Mouse (Mus musculus) hindbrain, embryonic 11.5 days (tissue): Measurements from ENCODE around the gene Gm16181. TPM values are rescaled to one million over a fixed set of nuclear protein-coding genes. Genes with fewer than 3 reads are reported as not detected.

Source experiments
- ATAC-seq: fragments of 200-750 bp; cut with Nextera tagmentation; 2 replicates; pipeline ENCODE4 v1.8.0; 2017; ENCODE audit warnings: mild to moderate bottlenecking, moderate TSS enrichment, moderate library complexity; ENCODE audit not compliant: low FRiP score
- DNase-seq: peaks from one replicate; pipeline ENCODE4 v3.0.0-alpha.2; 2015; ENCODE audit warnings: low spot score
- H3K27ac ChIP-seq: fragments of 300-500 bp; sonication (generic); 2 replicates; pipeline ENCODE4 v1.5.1; 2014; ENCODE audit warnings: mild to moderate bottlenecking, low read depth, low read length
- H3K27me3 ChIP-seq: fragments of 300-500 bp; sonication (generic); 2 replicates; pipeline ENCODE4 v1.6.1; 2014; ENCODE audit warnings: mild to moderate bottlenecking, low read length, moderate library complexity, mixed read lengths; ENCODE audit not compliant: control insufficient read depth, insufficient read depth
- H3K36me3 ChIP-seq: fragments of 300-500 bp; sonication (generic); 2 replicates; pipeline ENCODE4 v1.6.1; 2014; ENCODE audit warnings: mild to moderate bottlenecking, low read length, moderate library complexity, mixed read lengths; ENCODE audit not compliant: control insufficient read depth, insufficient read depth
- H3K4me1 ChIP-seq: fragments of 300-500 bp; sonication (generic); replicated peaks from 2 replicates; pipeline ENCODE4 v1.6.1; 2014; ENCODE audit warnings: low read length, mixed read lengths; ENCODE audit not compliant: control insufficient read depth, insufficient read depth
- H3K4me2 ChIP-seq: fragments of 300-500 bp; sonication (generic); replicated peaks from 2 replicates; pipeline ENCODE4 v1.6.1; 2014; ENCODE audit warnings: mild to moderate bottlenecking, low read depth, low read length
- H3K4me3 ChIP-seq: fragments of 300-500 bp; sonication (generic); 2 replicates; pipeline ENCODE4 v1.5.1; 2014; ENCODE audit warnings: low read depth, low read length
- H3K9ac ChIP-seq: fragments of 300-500 bp; sonication (generic); 2 replicates; pipeline ENCODE4 v1.6.1; 2014; ENCODE audit warnings: low read depth, low read length
- H3K9me3 ChIP-seq: fragments of 300-500 bp; sonication (generic); 2 replicates; pipeline ENCODE4 v1.6.1; 2016; ENCODE audit warnings: low read length; ENCODE audit not compliant: control insufficient read depth
- WGBS: fragments of 180-500 bp; shearing (Covaris S2); extraction: QIAGEN DNeasy Blood & Tissue Kit; methylation state at CpG from one replicate; pipeline ENCODE4 v1.1.7; 2014; 5-methylcytosine and 5-hydroxymethylcytosine counted together
- polyA plus RNA-seq: library from polyadenylated mRNA; unstranded; fragments of >200 nt; fragmentation: Nextera tagmentation; extraction: Ambion mirVana; gene quantifications from 2 replicates; pipeline ENCODE4 v1.2.1, GENCODE M21; 2014

The Gm16181 gene
- 0.36 and 0.43 TPM in 2 replicates for polyA plus RNA-seq

DNA sequence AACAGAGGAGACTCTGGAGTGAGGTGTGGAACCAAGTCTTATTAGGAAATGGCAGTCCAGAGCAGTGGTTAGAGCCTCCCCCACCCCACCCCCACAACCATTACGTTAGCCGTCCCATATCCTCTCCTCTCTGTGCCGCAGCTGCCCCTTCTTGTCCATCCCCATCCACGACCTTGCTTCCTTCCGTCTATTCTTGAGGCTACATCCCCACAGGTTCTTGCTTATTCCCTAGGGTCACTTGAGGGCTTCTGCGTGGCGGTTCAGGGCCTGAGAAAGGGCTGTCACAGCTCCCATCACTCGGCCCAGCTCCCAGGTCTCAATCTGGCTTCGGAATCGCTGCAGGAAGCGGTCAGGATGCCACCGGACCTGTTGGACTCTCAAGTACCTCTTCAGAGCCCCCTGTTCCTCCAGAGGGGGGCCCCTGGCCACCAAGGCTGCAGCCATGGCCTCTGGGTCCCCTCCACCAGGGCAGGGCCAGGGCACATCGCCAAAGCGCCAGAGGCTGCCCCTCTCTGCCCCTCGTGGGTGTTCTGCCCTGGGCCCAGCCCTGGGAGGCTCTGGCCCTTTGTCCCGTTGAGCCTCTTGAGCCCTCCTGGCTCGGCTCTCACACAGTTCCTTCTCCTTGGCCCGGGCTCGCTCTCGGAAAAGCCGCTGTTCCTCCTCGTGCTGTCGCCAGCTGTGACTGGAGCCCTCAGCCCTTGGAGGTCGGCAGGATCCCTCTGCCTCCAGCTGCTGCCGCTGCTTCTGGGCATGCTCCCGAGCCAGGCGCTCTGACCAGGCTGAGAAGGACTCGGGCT lies at the start of gene Gm16181:
TSS of gene Gm16181 (plus strand) at position 679 of the 797 bp plus-strand sequence.
- Histone ChIP-seq H3K27ac (no peak within 1 kb of the TSS), H3K4me3 (no peak within 1 kb of the TSS), H3K4me1 (no peaks in the 10 kb centered on the region), H3K27me3 (no peaks in the 10 kb centered on the region), H3K9me3 (no peaks in the 10 kb centered on the region), H3K36me3 (0 out of 2 replicates have a peak, but pooled peaks cover 5% of the 10 kb centered on the region), H3K9ac (no peak within 1 kb of the TSS), H3K4me2 (no peak within 1 kb of the TSS)
- ATAC-seq: no peak
- no peak for DNase-seq
- WGBS: 73% methylated on average over 26 of the region's 28 CpGs

DNA sequence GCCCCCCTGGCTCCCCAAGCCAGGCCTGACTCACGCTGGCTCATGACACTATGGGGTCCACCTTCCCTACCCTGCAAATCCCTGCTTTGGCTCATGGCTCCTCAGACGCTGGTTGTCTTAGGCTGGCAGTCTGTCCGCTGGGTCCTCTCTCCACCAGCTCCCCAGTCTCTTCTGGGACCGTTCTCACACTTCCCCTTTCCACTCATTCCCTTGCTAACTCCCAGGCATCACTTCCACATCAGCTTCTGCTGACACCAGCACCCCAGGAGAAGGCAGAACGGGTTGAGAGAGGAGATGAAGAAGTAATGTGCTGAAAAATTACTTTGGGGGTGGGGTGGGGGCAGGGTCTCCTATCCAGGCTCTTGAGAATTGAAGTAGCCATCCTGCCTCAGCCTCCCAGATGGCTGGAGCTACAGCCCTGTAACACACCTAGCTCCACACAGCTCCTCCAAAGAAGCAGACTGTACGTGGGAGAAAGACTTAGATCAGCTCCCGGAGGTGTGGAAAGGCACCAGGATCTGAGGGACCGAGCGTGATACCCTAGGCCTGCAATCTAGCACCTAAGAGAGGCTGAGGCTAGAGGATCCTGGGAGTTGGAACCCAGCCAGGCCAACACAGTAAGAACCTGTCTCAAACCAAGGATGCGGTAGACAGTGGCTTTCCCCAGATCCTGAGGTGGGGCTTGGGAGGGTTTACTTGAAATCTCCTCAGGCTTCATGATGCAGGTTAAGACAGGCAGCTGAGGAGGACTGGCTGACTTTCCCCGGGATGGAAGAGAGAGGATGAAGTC lies 48.0 kb upstream of the Gm16181 start:
- 69% methylated on average over 11 of the region's 11 CpGs for WGBS
- DNase-seq: no peak
- no peak overlapping the region for H3K27ac ChIP-seq
- H3K9ac ChIP-seq: no peak overlapping the region
- no peak overlapping the region for H3K4me2 ChIP-seq
- ATAC-seq: no peak
- H3K9me3 ChIP-seq: no peaks in the 10 kb centered on the region
- no peaks in the 10 kb centered on the region for H3K27me3 ChIP-seq
- no peaks in the 10 kb centered on the region for H3K4me1 ChIP-seq
- no peaks in the 10 kb centered on the region for H3K36me3 ChIP-seq
- no peak overlapping the region for H3K4me3 ChIP-seq

DNA sequence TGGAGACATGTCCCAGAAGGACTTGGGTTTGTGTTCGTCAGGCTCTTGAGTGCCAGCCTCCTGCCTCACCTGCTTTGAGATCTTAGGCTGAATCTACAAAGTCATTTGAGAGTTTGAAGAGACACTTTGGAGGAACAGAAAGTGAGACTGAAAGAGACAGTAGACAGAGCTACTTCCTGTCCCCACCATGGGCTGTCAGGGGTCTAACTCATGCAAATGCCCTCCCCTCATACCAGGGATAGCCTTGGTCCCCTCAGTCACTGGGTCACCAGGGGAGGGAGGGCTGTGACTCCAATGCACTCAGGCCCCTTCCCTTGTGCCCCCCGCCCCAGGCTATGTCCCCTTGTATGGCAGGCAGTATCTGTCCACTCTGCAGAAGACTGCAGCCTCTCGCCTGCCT lies 47.3 kb upstream of the Gm16181 start:
- no peak for ATAC-seq
- H3K9me3 ChIP-seq: no peaks in the 10 kb centered on the region

DNA sequence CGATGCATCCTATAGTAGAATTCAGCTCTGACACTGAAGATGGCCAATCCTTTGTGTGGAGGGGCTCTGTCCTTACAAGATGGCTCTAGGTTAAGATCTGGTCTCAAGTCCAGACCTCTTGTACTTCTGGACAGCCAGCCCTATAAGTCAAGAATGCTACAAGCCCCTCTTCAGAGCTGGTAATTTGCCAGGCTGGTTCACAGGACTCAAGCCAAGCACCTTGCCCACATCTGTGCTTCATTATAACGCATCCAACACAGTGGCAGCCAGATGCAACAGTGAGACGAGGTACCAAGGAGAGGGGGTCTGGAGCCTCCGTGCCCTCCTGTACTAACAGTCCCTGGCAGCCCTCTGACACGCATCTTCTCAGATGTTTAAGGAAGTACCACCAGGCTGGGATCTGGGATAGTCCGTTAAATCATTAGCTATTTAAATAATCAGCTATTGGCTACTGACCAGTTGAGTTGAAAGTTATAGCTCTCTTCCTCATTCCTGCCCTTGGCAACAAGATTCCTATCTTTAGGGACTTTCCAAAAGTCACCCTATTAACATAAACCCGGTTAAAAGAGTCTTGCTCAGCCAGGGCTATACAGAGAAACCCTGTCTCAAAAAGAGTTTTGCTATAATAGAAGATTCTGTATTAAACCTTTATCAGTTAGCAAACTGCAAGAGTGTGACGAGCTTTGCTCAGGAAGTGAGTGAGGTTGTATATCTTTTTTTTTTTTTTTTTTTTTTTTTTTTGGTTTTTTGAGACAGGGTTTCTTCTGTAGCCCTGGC lies 46.2 kb upstream of the Gm16181 start:
- 71% methylated on average over 8 of the region's 8 CpGs for WGBS
- DNase-seq (no peak), ATAC-seq (no peak)
- Histone ChIP-seq H3K36me3 (no peaks in the 10 kb centered on the region), H3K4me2 (no peak overlapping the region), H3K9ac (no peak overlapping the region), H3K27me3 (no peaks in the 10 kb centered on the region), H3K9me3 (no peaks in the 10 kb centered on the region), H3K4me1 (no peaks in the 10 kb centered on the region), H3K27ac (no peak overlapping the region), H3K4me3 (no peak overlapping the region)

More for the DNA sequence above, 47.3 kb upstream of the Gm16181 start:
- no peak for DNase-seq
- Histone ChIP-seq H3K4me1 (no peaks in the 10 kb centered on the region), H3K27me3 (no peaks in the 10 kb centered on the region), H3K9ac (no peak overlapping the region), H3K4me3 (no peak overlapping the region), H3K36me3 (no peaks in the 10 kb centered on the region), H3K27ac (no peak overlapping the region), H3K4me2 (no peak overlapping the region)
- WGBS: 69% methylated on average over 3 of the region's 3 CpGs

DNA sequence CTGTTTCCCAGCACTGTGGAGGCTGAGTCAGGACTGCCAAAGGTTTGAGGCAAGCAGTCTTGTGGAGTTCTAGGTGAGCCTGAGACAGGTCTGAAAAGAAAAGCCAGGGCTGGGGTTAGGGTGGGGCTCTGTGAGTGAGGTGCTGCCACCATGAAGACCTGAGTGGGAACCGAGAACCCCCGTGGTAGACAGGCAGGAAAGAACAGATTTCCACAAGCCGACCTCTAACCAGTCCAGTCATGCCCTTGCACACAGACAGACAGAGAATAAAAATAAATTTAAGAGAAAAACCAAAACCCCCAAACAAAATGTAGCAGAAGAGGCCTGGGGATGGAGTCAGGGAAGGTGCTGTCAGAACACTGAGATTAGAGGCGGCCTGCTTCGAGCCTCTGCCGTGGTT lies 45.3 kb upstream of the Gm16181 start:
- Histone ChIP-seq H3K9me3 (no peaks in the 10 kb centered on the region), H3K27ac (no peak overlapping the region), H3K36me3 (no peaks in the 10 kb centered on the region), H3K27me3 (no peaks in the 10 kb centered on the region), H3K9ac (no peak overlapping the region), H3K4me3 (no peak overlapping the region), H3K4me1 (no peaks in the 10 kb centered on the region), H3K4me2 (no peak overlapping the region)
- no peak for ATAC-seq
- no peak for DNase-seq
- 72% methylated on average over 6 of the region's 6 CpGs for WGBS

DNA sequence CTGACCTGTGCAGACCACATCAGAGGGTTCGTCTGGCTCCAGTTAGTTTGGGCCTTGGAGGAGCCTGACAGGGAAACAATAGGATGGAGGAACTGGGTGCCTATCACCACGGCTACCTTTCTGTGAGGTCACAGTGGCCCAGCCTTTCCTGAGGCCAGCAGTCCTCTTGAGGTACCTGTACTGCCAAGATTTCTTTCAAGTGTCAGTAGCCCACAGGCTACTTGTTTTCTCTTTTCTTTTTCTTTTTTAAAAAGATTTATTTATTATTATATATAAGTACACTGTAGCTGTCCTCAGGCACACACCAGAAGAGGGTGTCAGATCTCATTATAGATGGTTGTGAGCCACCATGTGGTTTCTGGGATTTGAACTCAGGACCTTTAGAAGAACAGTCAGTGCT lies 44.7 kb upstream of the Gm16181 start, which contains the start of gene Aif1:
TSS of gene Aif1 (minus strand) at position 101 of the 400 bp plus-strand sequence.
- WGBS: 42% methylated on average over 2 of the region's 2 CpGs
- DNase-seq (no peak), ATAC-seq (no peak)
- H3K9me3 ChIP-seq: no peaks in the 10 kb centered on the region
- no peak within 1 kb of the TSS for H3K4me2 ChIP-seq
- H3K4me3 ChIP-seq: no peak within 1 kb of the TSS
- H3K9ac ChIP-seq: no peak within 1 kb of the TSS
- no peaks in the 10 kb centered on the region for H3K36me3 ChIP-seq
- no peaks in the 10 kb centered on the region for H3K27me3 ChIP-seq
- no peak within 1 kb of the TSS for H3K27ac ChIP-seq
- no peaks in the 10 kb centered on the region for H3K4me1 ChIP-seq

DNA sequence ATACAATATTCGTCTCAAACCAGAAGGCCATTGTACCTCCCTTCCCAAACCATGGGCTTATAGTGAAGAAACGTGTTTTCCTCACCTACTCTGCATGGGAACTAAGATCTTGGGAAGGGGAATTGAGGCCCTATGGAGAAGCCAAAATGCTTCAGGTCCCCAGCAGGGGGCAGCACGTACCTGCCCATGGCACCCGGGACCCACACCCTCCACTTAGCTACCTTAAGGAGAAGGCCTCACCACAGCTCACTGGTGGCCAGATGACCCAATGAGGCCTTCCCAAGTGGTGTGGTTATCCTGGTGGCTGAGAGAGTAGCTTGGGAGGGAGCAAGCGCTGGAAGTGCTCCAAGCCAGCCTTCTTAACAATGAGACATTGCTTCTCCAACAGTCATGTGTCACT lies 42.1 kb upstream of the Gm16181 start:
- H3K36me3 ChIP-seq: no peaks in the 10 kb centered on the region
- H3K9ac ChIP-seq: no peak overlapping the region
- no peak overlapping the region for H3K27ac ChIP-seq
- no peak overlapping the region for H3K4me2 ChIP-seq
- 17% methylated on average over 5 of the region's 5 CpGs for WGBS
- no peaks in the 10 kb centered on the region for H3K27me3 ChIP-seq
- DNase-seq (peak; percentile 84), ATAC-seq (no peak)
- H3K4me3 ChIP-seq: no peak overlapping the region
- H3K9me3 ChIP-seq: no peaks in the 10 kb centered on the region
- no peaks in the 10 kb centered on the region for H3K4me1 ChIP-seq

DNA sequence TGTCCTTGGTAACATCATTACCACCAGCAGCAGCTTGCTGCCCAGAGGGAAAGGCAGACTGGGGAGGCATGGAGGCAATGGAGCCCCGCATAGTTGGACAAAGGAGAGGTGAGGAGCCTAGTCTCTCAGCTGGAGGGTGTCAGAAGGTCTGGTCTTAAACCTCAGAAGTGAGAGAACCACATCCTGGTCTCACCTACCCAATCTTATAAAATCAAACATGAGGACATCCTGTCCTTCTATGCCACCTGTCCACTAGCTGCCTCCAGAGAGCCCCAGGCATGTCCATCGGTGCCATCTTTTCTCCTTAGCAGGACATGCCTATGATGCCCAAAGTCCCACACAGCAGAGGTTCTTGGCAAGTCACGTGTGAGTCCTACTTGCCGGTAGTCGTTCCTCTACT lies 40.5 kb upstream of the Gm16181 start:
- no peak for ATAC-seq
- Histone ChIP-seq H3K4me3 (no peak overlapping the region), H3K4me2 (no peak overlapping the region), H3K4me1 (no peaks in the 10 kb centered on the region), H3K27ac (no peak overlapping the region), H3K9me3 (no peaks in the 10 kb centered on the region), H3K27me3 (no peaks in the 10 kb centered on the region), H3K9ac (no peak overlapping the region), H3K36me3 (no peaks in the 10 kb centered on the region)
- DNase-seq: no peak
- WGBS: 81% methylated on average over 5 of the region's 5 CpGs
